Mouse (Mus musculus) lung, embryonic 16.5 days (tissue): ENCODE data around the gene Nkap. TPM values are rescaled to one million over a fixed set of nuclear protein-coding genes. Genes with fewer than 3 reads are reported as not detected.
"Not testable (repeated sequence)": the region's sequence is repeated elsewhere in the genome, so short reads cannot be mapped to it uniquely, and the experiment has no call there.

Experiments used
- ATAC-seq: fragments of 200-750 bp; cut with Nextera tagmentation; 2 replicates; pipeline ENCODE4 v1.8.0; 2017; ENCODE audit warnings: low read depth, mild to moderate bottlenecking, moderate library complexity
- H3K27ac ChIP-seq: fragments of 300-500 bp; sonication (generic); 2 replicates; pipeline ENCODE4 v1.5.1; 2014; ENCODE audit warnings: mild to moderate bottlenecking, control low read depth, low read length
- H3K27me3 ChIP-seq: fragments of 300-500 bp; sonication (generic); 2 replicates; pipeline ENCODE4 v1.6.1; 2014; ENCODE audit warnings: low read depth, low read length, mixed read lengths; ENCODE audit not compliant: control insufficient read depth, insufficient read depth
- H3K36me3 ChIP-seq: fragments of 300-500 bp; sonication (generic); 2 replicates; pipeline ENCODE4 v1.6.1; 2014; ENCODE audit warnings: low read length; ENCODE audit not compliant: control insufficient read depth, insufficient read depth
- H3K4me1 ChIP-seq: fragments of 300-500 bp; sonication (generic); replicated peaks from 2 replicates; pipeline ENCODE4 v1.6.1; 2014; ENCODE audit warnings: low read length, mixed read lengths; ENCODE audit not compliant: control insufficient read depth, insufficient read depth
- H3K4me2 ChIP-seq: fragments of 300-500 bp; sonication (generic); 2 replicates; pipeline ENCODE4 v1.6.1; 2014; ENCODE audit warnings: low read depth, low read length, control low read depth
- H3K4me3 ChIP-seq: fragments of 300-500 bp; sonication (generic); 2 replicates; pipeline ENCODE4 v1.5.1; 2014; ENCODE audit warnings: mild to moderate bottlenecking, low read length, control low read depth
- H3K9ac ChIP-seq: fragments of 300-500 bp; sonication (generic); 2 replicates; pipeline ENCODE4 v1.6.1; 2014; ENCODE audit warnings: low read length, control low read depth
- H3K9me3 ChIP-seq: fragments of 300-500 bp; sonication (generic); 2 replicates; pipeline ENCODE4 v1.6.1; 2016; ENCODE audit warnings: low read length; ENCODE audit not compliant: control insufficient read depth
- WGBS: fragments of 180-500 bp; shearing (Covaris S2); extraction: QIAGEN DNeasy Blood & Tissue Kit; methylation state at CpG from one replicate; pipeline ENCODE4 v1.1.7; 2014; 5-methylcytosine and 5-hydroxymethylcytosine counted together
- polyA plus RNA-seq: library from polyadenylated mRNA; unstranded; fragments of >200 nt; fragmentation: Nextera tagmentation; extraction: Ambion mirVana; gene quantifications from 2 replicates; pipeline ENCODE4 v1.2.1, GENCODE M21; 2015

Nkap gene
- polyA plus RNA-seq, 1 experiment from 2014 or later = 15.4 TPM

- H3K27ac ChIP-seq = no peak overlapping the region
- no peaks in the 10 kb centered on the region for H3K4me1 ChIP-seq
- H3K36me3 ChIP-seq = no peaks in the 10 kb centered on the region
- no peak for ATAC-seq
- 95% methylated on average over 7 of the region's 7 CpGs for WGBS
- H3K27me3 ChIP-seq = no peaks in the 10 kb centered on the region
- H3K4me2 ChIP-seq = no peak overlapping the region
- no peak overlapping the region for H3K4me3 ChIP-seq
- H3K9ac ChIP-seq = no peak overlapping the region
- no peaks in the 10 kb centered on the region for H3K9me3 ChIP-seq
Observed at GRCm38 (mm10) chrX:37125511-37125910, 1.1 kb upstream of the Nkap start.

- no peaks in the 10 kb centered on the region for H3K9me3 ChIP-seq
- H3K27ac ChIP-seq = no peak overlapping the region
- no peaks in the 10 kb centered on the region for H3K4me1 ChIP-seq
- no peak overlapping the region for H3K9ac ChIP-seq
- no peak for ATAC-seq
- H3K27me3 ChIP-seq = no peaks in the 10 kb centered on the region
- H3K4me2 ChIP-seq = no peak overlapping the region
- no peak overlapping the region for H3K4me3 ChIP-seq
- H3K36me3 ChIP-seq = peaks cover 2% of the 10 kb centered on the region; the same call in 1 of the 2 replicates
- 83% methylated on average over 3 of the region's 3 CpGs for WGBS
Observed at GRCm38 (mm10) chrX:37141732-37142131, 15.1 kb downstream of the Nkap start.

- not testable (repeated sequence) for H3K4me2 ChIP-seq, H3K4me1 ChIP-seq, ATAC-seq, H3K27me3 ChIP-seq, H3K27ac ChIP-seq, H3K36me3 ChIP-seq, H3K9me3 ChIP-seq, H3K9ac ChIP-seq, H3K4me3 ChIP-seq
- 50% methylated on average over 1 of the region's 4 CpGs for WGBS
Observed at GRCm38 (mm10) chrX:37144498-37144897, 17.9 kb downstream of the Nkap start.

- H3K4me1 ChIP-seq = no peaks in the 10 kb centered on the region
- no peak for ATAC-seq
- H3K27me3 ChIP-seq = no peaks in the 10 kb centered on the region
- peaks cover 2% of the 10 kb centered on the region; the same call in 1 of the 2 replicates for H3K36me3 ChIP-seq
- no peak overlapping the region for H3K9ac ChIP-seq
- WGBS = 90% methylated on average over 2 of the region's 2 CpGs
- H3K9me3 ChIP-seq = no peaks in the 10 kb centered on the region
- H3K27ac ChIP-seq = no peak overlapping the region
- H3K4me3 ChIP-seq = no peak overlapping the region
- H3K4me2 ChIP-seq = no peak overlapping the region
Observed at GRCm38 (mm10) chrX:37144954-37145353, 18.4 kb downstream of the Nkap start.

GRCm38 (mm10) chrX:37157839-37158238, 31.2 kb downstream of the Nkap start:
- no peak overlapping the region for H3K27ac ChIP-seq
- H3K4me1 ChIP-seq = no peaks in the 10 kb centered on the region
- 58% methylated on average over 4 of the region's 4 CpGs for WGBS
- H3K4me2 ChIP-seq = no peak overlapping the region
- no peak overlapping the region for H3K9ac ChIP-seq
- ATAC-seq = no peak
- no peaks in the 10 kb centered on the region; the same call in 1 of the 2 replicates for H3K9me3 ChIP-seq
- no peaks in the 10 kb centered on the region; the same call in 1 of the 2 replicates for H3K36me3 ChIP-seq
- no peak overlapping the region for H3K4me3 ChIP-seq
- no peaks in the 10 kb centered on the region for H3K27me3 ChIP-seq

- Histone ChIP-seq H3K4me3 (no peak overlapping the region), H3K36me3 (no peaks in the 10 kb centered on the region), H3K27ac (no peak overlapping the region), H3K9ac (no peak overlapping the region), H3K4me2 (no peak overlapping the region), H3K4me1 (no peaks in the 10 kb centered on the region), H3K9me3 (no peaks in the 10 kb centered on the region), H3K27me3 (no peaks in the 10 kb centered on the region)
- WGBS = 71% methylated on average over 10 of the region's 10 CpGs
- no peak for ATAC-seq
Observed at GRCm38 (mm10) chrX:37161169-37161568, 34.6 kb downstream of the Nkap start.

GRCm38 (mm10) chrX:37163115-37163514, 36.5 kb downstream of the Nkap start:
- H3K9me3 ChIP-seq = no peaks in the 10 kb centered on the region
- no peak overlapping the region for H3K4me3 ChIP-seq
- no peak overlapping the region for H3K27ac ChIP-seq
- no peaks in the 10 kb centered on the region for H3K36me3 ChIP-seq
- H3K4me1 ChIP-seq = no peaks in the 10 kb centered on the region
- H3K9ac ChIP-seq = no peak overlapping the region
- no peak for ATAC-seq
- 70% methylated on average over 18 of the region's 18 CpGs for WGBS
- no peak overlapping the region for H3K4me2 ChIP-seq
- no peaks in the 10 kb centered on the region for H3K27me3 ChIP-seq

- no peak overlapping the region for H3K4me3 ChIP-seq
- WGBS = 18% methylated on average over 3 of the region's 3 CpGs
- no peak for ATAC-seq
Observed at GRCm38 (mm10) chrX:37167085-37167484, 40.5 kb downstream of the Nkap start.

GRCm38 (mm10) chrX:37168742-37169141, 42.1 kb downstream of the Nkap start, which contains the start of gene Akap14:
Akap14 (minus strand) TSS chrX:37168842.
- no peak within 1 kb of the TSS for H3K27ac ChIP-seq
- H3K4me2 ChIP-seq = no peak within 1 kb of the TSS
- no peaks in the 10 kb centered on the region for H3K36me3 ChIP-seq
- H3K9me3 ChIP-seq = no peaks in the 10 kb centered on the region
- WGBS = 39% methylated on average over 5 of the region's 5 CpGs
- no peaks in the 10 kb centered on the region for H3K27me3 ChIP-seq
- H3K9ac ChIP-seq = no peak within 1 kb of the TSS
- no peak within 1 kb of the TSS for H3K4me3 ChIP-seq
- ATAC-seq = no peak
- H3K4me1 ChIP-seq = no peaks in the 10 kb centered on the region

More at GRCm38 (mm10) chrX:37167085-37167484, 40.5 kb downstream of the Nkap start:
- no peak overlapping the region for H3K4me2 ChIP-seq
- H3K27ac ChIP-seq = no peak overlapping the region
- H3K36me3 ChIP-seq = no peaks in the 10 kb centered on the region
- H3K4me1 ChIP-seq = no peaks in the 10 kb centered on the region
- H3K9ac ChIP-seq = no peak overlapping the region
- no peaks in the 10 kb centered on the region for H3K27me3 ChIP-seq
- H3K9me3 ChIP-seq = no peaks in the 10 kb centered on the region

- not testable (repeated sequence) for ATAC-seq, H3K4me3 ChIP-seq, H3K9ac ChIP-seq, H3K9me3 ChIP-seq, H3K27me3 ChIP-seq, H3K36me3 ChIP-seq, H3K27ac ChIP-seq, H3K4me1 ChIP-seq
- 37% methylated on average over 6 of the region's 8 CpGs for WGBS
- peak overlapping the region; percentile 35 for H3K4me2 ChIP-seq
Observed at GRCm38 (mm10) chrX:37184401-37184800, 57.8 kb downstream of the Nkap start.
